Mouse (Mus musculus) brain, embryonic 14.5 days (tissue): ENCODE data around the gene Peg10.

ENCODE experiments used
- CTCF ChIP-seq: fragments of 200-500 bp; IDR thresholded peaks from 2 replicates; pipeline ENCODE4 v1.5.1; 2012; ENCODE audit warnings: inconsistent platforms, mild to moderate bottlenecking, moderate library complexity, borderline replicate concordance; ENCODE audit not compliant: insufficient read depth, insufficient read length; ENCODE audit errors: extremely low read depth
- POLR2A ChIP-seq: fragments of 200-500 bp; IDR thresholded peaks from 2 replicates; pipeline ENCODE4 v1.6.1; 2012; ENCODE audit warnings: mild to moderate bottlenecking, inconsistent platforms, borderline replicate concordance; ENCODE audit not compliant: poor library complexity, insufficient read depth, insufficient read length, severe bottlenecking; ENCODE audit errors: extremely low read depth

- TF ChIP-seq CTCF = peak; percentile 15; the same call in 1 of the 2 replicates
- no peak for TF ChIP-seq POLR2A
Observed at GRCm38 (mm10) chr6:4799359-4799758, 52.3 kb downstream of the Peg10 start.
